Mouse (Mus musculus) lung, postnatal 14 days (tissue): ENCODE results near the gene Pigu.

Experiments used
- DNase-seq: peaks from one replicate; pipeline ENCODE4 v3.0.0; 2021

Pigu gene

GRCm38 (mm10) chr2:155284647-155285046, 72.6 kb downstream of the Pigu start:
- peak; percentile 39 for DNase-seq

- peak; percentile 38 for DNase-seq
These were observed 73.4 kb downstream of the Pigu start for GRCm38 (mm10) chr2:155283793-155284192.

GRCm38 (mm10) chr2:155280116-155280515, 77.1 kb downstream of the Pigu start:
- no peak for DNase-seq

GRCm38 (mm10) chr2:155279163-155279562, 78.1 kb downstream of the Pigu start:
- DNase-seq: no peak

GRCm38 (mm10) chr2:155278361-155278760, 78.9 kb downstream of the Pigu start:
- DNase-seq: peak; percentile 47

- DNase-seq: no peak
These were observed 79.5 kb downstream of the Pigu start for GRCm38 (mm10) chr2:155277721-155278120.

GRCm38 (mm10) chr2:155276621-155277175, 80.5 kb downstream of the Pigu start:
- peak; percentile 73 for DNase-seq

- peak; percentile 98 for DNase-seq
These were observed 81.0 kb downstream of the Pigu start, which contains the start of gene Map1lc3a for GRCm38 (mm10) chr2:155276195-155276594. TSS of gene Map1lc3a (plus strand) at chr2:155276297.

GRCm38 (mm10) chr2:155273603-155274002, 83.6 kb downstream of the Pigu start:
- no peak for DNase-seq

GRCm38 (mm10) chr2:155272396-155273170, 84.6 kb downstream of the Pigu start:
- no peak for DNase-seq

GRCm38 (mm10) chr2:155271957-155272356, 85.3 kb downstream of the Pigu start:
- DNase-seq: no peak

GRCm38 (mm10) chr2:155266896-155267295, 90.3 kb downstream of the Pigu start:
- no peak for DNase-seq

GRCm38 (mm10) chr2:155265526-155265925, 91.7 kb downstream of the Pigu start:
- DNase-seq: no peak

GRCm38 (mm10) chr2:155249588-155249987, 107.6 kb downstream of the Pigu start:
- no peak for DNase-seq

- DNase-seq: no peak
These were observed 108.5 kb downstream of the Pigu start for GRCm38 (mm10) chr2:155248718-155249117.

GRCm38 (mm10) chr2:155248206-155248605, 109.0 kb downstream of the Pigu start:
- no peak for DNase-seq

- no peak for DNase-seq
These were observed 111.0 kb downstream of the Pigu start for GRCm38 (mm10) chr2:155246231-155246630.

GRCm38 (mm10) chr2:155242296-155242855, 114.9 kb downstream of the Pigu start:
- DNase-seq: peak; percentile 25

GRCm38 (mm10) chr2:155240915-155241314, 116.3 kb downstream of the Pigu start:
- peak; percentile 33 for DNase-seq

GRCm38 (mm10) chr2:155237276-155237675, 120.0 kb downstream of the Pigu start:
- no peak for DNase-seq

- peak; percentile 100 for DNase-seq
These were observed 120.8 kb downstream of the Pigu start, which contains the start of gene Dynlrb1 for GRCm38 (mm10) chr2:155236362-155236992. TSS of gene Dynlrb1 (plus strand) at chr2:155236533.

GRCm38 (mm10) chr2:155235746-155236361, 121.4 kb downstream of the Pigu start:
- no peak for DNase-seq
